ENCODE assay signal across 13 mouse cellular contexts in genomic region chr13:97187693-97188092, GRCm38 (mm10). TPM values are rescaled to one million over a fixed set of nuclear protein-coding genes. Genes with fewer than 3 reads are reported as not detected.
A peak's percentile ranks its signal among the peaks of the same experiment; 100 is the strongest.
DNase-seq lines count a peak whose midpoint lies in the region; ATAC-seq lines count a peak whose summit lies in the region.
"Had no signal": no experiment of that assay in that cellular context is flagged by ENCODE, and none has a peak within 500 bp of the region (broad histone marks: within the 10 kb centered on the region; RNA-seq: fewer than 3 reads in every experiment).

No protein-coding gene starts in this region.

- no peaks in the 10 kb centered on the region for H3K9me3 ChIP-seq in forebrain, embryonic 14.5 days (replicated peaks; ENCODE audit: control insufficient read depth, low read length)
- H3K9me3 ChIP-seq: hindbrain, embryonic 13.5 days had no signal

- H3K4me1 ChIP-seq in forebrain, embryonic 14.5 days (ENCODE audit: control insufficient read depth, insufficient read depth, low read length) = peaks cover 2% of the 10 kb centered on the region; the same call in 1 of the 2 replicates

- 91% methylated on average over 5 of the region's 5 CpGs for WGBS in forebrain, embryonic 14.5 days

- no peaks in the 10 kb centered on the region for H3K27me3 ChIP-seq in forebrain, embryonic 14.5 days (replicated peaks; ENCODE audit: control insufficient read depth, insufficient read depth, low read length)
- H3K27me3 ChIP-seq: hindbrain, embryonic 13.5 days; Patski had no signal

- H3K4me3 ChIP-seq in forebrain, embryonic 14.5 days (ENCODE audit: low read depth, low read length) = no peak overlapping the region
- H3K4me3 ChIP-seq: hindbrain, embryonic 13.5 days had no signal

- H3K36me3 ChIP-seq in forebrain, embryonic 14.5 days (ENCODE audit: control insufficient read depth, insufficient read depth, low read length) = no peaks in the 10 kb centered on the region
- H3K36me3 ChIP-seq: hindbrain, embryonic 13.5 days had no signal

- no peak overlapping the region for H3K4me2 ChIP-seq in forebrain, embryonic 14.5 days (ENCODE audit: low read length)
- H3K4me2 ChIP-seq: hindbrain, embryonic 13.5 days had no signal

- peak; percentile 57 to 71 for DNase-seq in heart, adult 9 months (ENCODE audit: low spot score in 2 of 2)
- no peak for DNase-seq in heart, postnatal 4 days
- DNase-seq in lung, adult 18-20 months = peak; percentile 20 to 25
- DNase-seq in lung, postnatal 10 days = no peak
- no peak for DNase-seq in right cerebral cortex, postnatal 25 days
- no peak for DNase-seq in forebrain, embryonic 14.5 days (ENCODE audit: low spot score)
- DNase-seq: forebrain, postnatal 0 days; kidney, adult 11 months; spleen, adult 18-20 months had no signal

- H3K27ac ChIP-seq in forebrain, embryonic 14.5 days (ENCODE audit: low read depth, low read length) = no peak overlapping the region
- H3K27ac ChIP-seq: hindbrain, embryonic 13.5 days had no signal

- ATAC-seq in common myeloid progenitor, adult 5-6 weeks (replicated peaks; ENCODE audit: low read depth, poor library complexity, severe bottlenecking) = peak; percentile 89
- ATAC-seq in neutrophil, adult 5-6 weeks (ENCODE audit: extremely low read depth, insufficient number of reproducible peaks, low FRiP score, poor library complexity, severe bottlenecking) = peak; percentile 78
- ATAC-seq in forebrain, embryonic 14.5 days = no peak
- ATAC-seq: forebrain, postnatal 0 days; Patski had no signal

- H3K9ac ChIP-seq in forebrain, embryonic 14.5 days (ENCODE audit: low read length) = no peak overlapping the region
- H3K9ac ChIP-seq: forebrain, postnatal 0 days; hindbrain, embryonic 13.5 days had no signal

RNA-seq across cellular contexts. Expression of gene Hexb, which starts 10.5 kb away (rescaled TPM):
- 10 to 100 TPM; 20.8 to 23.5 TPM for total RNA-seq in heart, postnatal 4 days (2021)
- 29.5 and 30.5 TPM in 2 replicates for total RNA-seq in common myeloid progenitor, adult 5-6 weeks (2017)
- total RNA-seq in neutrophil, adult 5-6 weeks (2017) = 71.2 TPM in 2 replicates
- 38.0 and 41.9 TPM in 2 replicates for polyA plus RNA-seq in forebrain, embryonic 14.5 days (2014; fragmentation: Nextera tagmentation; extraction: Ambion mirVana)

RNA-seq across cellular contexts. Expression of gene Gfm2, which starts 50.0 kb away (rescaled TPM):
- total RNA-seq in heart, postnatal 4 days (2021) = 10 to 100 TPM; 32.1 to 33.5 TPM
- total RNA-seq in common myeloid progenitor, adult 5-6 weeks (2017) = 25.8 and 29.2 TPM in 2 replicates
- 50.8 and 59.4 TPM in 2 replicates for total RNA-seq in neutrophil, adult 5-6 weeks (2017)
- polyA plus RNA-seq in forebrain, embryonic 14.5 days (2014; fragmentation: Nextera tagmentation; extraction: Ambion mirVana) = 22.9 and 25.5 TPM in 2 replicates

RNA-seq across cellular contexts. Expression of gene Nsa2, which starts 50.0 kb away (rescaled TPM):
- 10 to 100 TPM; 69.1 to 73.1 TPM for total RNA-seq in heart, postnatal 4 days (2021)
- 369 and 425 TPM in 2 replicates for total RNA-seq in common myeloid progenitor, adult 5-6 weeks (2017)
- total RNA-seq in neutrophil, adult 5-6 weeks (2017) = 187 and 231 TPM in 2 replicates
- 51.6 and 61.9 TPM in 2 replicates for polyA plus RNA-seq in forebrain, embryonic 14.5 days (2014; fragmentation: Nextera tagmentation; extraction: Ambion mirVana)

RNA-seq across cellular contexts. Expression of gene Enc1, which starts 53.2 kb away (rescaled TPM):
- 10 to 100 TPM; 14.1 to 15.3 TPM for total RNA-seq in heart, postnatal 4 days (2021)
- 2.4 and 4.8 TPM in 2 replicates for total RNA-seq in common myeloid progenitor, adult 5-6 weeks (2017)
- 3.7 and 4.1 TPM in 2 replicates for total RNA-seq in neutrophil, adult 5-6 weeks (2017)
- 89.5 and 96.5 TPM in 2 replicates for polyA plus RNA-seq in forebrain, embryonic 14.5 days (2014; fragmentation: Nextera tagmentation; extraction: Ambion mirVana)

Comparison
In these comparisons a context has a peak if more than half of its experiments do, and no peak if none do; other contexts are left out.
1. DNase-seq: peak in heart, adult 9 months (2 of 2) and lung, adult 18-20 months (2 of 2); none in heart, postnatal 4 days (single experiment), lung, postnatal 10 days (single experiment), right cerebral cortex, postnatal 25 days (single experiment) and forebrain, embryonic 14.5 days (single experiment).